Mouse (Mus musculus) neutrophil, adult 65 days (primary cell): ENCODE measurements around the gene Rpl26. TPM values are rescaled to one million over a fixed set of nuclear protein-coding genes. Genes with fewer than 3 reads are reported as not detected.

Experiments
- total RNA-seq: library from RNA; stranded (reverse); gene quantifications from 2 replicates; pipeline ENCODE4 v1.2.4, GENCODE M21; 2023

Rpl26 gene
- total RNA-seq: 419 and 636 TPM in 2 replicates

DNA sequence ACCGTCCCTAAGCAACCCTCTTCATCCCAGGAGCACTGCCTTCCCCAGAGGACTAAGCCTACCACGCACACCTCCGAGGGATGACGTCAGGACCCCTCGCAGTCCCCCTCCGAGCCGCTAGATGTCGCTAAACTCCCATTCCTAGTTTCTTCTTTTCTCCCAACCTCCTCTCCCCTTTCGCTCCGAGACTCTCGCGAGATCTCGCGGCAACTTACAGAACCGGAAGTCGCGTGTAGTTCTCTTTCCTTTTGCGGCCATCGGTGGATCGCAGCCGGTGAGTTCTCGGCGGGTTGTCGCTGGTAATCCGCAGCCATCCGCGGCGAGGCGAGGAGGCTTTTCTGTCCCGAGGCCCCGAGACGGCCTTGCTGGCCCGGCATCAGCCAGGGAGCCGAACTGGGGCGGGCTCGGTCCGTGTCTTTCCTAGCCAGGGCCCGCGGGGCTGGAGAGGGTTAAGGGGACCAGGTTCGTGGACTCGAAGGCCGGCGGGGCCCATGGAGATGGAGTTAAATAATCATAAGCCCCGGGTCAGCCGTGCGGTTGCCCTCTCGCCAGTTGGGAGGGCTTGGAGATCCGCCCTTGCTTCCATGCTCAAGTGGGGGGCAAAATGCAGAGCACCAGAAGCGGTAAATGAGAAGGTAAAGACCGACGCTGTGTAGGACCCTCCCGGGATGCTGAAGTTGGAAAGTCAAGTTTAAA lies at the start of gene Rpl26:
TSS of gene Rpl26 (plus strand) at position 233 of the 696 bp plus-strand sequence.

DNA sequence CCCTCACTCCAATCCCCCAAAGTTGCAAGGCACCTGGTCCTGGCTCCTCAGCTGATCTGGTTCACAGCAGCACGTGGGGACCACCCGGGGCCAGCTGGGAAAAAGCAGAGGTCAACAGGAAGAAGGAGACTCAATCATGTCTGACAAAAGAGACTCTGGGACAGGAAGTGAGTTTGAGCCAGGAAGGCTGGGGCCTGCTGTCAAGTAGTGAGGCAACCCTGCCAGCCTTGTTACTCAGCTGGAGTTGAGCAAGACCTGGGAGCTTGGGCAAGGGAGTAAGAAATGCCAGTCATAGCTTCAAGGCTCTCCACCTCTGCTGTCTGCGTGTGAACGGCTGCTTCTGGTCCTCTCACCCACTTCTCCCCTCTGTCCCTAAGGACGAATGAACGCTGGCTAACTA lies 29.6 kb upstream of the Rpl26 start, which contains the start of gene Ndel1:
TSS of gene Ndel1 (minus strand) at position 111 of the 400 bp plus-strand sequence.

DNA sequence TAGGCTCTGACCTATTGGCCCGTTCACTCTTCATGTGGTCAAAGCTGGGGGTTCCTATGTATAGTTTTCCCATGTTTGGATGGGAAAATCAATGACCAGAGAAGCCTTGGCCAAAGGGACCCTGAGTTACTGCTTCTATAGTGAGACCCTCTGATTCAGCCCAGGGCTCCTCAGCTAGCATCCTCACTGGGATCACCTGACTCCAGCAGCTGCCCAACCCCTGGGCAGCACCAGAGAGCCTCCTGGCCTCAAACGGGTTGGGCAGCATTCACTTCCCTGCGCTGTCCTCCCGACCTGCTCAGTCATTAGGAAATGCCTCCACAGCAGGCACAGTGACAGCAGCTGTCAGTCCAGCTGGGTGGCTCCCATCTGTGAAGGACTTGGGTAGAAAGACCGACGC lies 13.1 kb upstream of the Rpl26 start, which contains the start of gene Rnf222:
TSS of gene Rnf222 (plus strand) at position 301 of the 400 bp plus-strand sequence.

DNA sequence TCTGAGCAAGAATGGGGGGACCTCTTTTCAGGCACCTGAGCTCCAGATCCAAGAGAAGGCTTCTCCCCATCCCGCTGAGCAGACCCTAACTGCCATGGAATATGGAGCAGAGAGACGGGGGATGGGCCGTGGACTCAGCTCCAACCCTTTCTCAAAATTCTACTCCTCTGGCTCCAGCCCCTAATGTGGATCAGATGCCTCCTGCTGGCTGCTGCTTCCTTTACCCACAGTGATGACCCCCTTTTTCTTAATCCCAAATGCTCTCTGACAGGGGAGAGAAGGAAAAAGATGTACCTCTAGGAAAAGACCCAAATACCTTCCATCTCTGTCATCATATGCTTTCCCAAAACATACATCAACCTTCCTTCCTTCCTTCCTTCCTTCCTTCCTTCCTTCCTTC lies 25.6 kb downstream of the Rpl26 start, which contains the start of gene Odf4:
TSS of gene Odf4 (minus strand) at position 101 of the 400 bp plus-strand sequence.

Other genes with a start within 250 kb of the Rpl26 start
- 0.60 and 2.0 TPM in 2 replicates for gene Myh10, start 210.0 kb upstream of the Rpl26 start, total RNA-seq
- gene Ndel1, start 29.7 kb upstream of the Rpl26 start, total RNA-seq: 257 and 335 TPM in 2 replicates
- not detected in 2 replicates for gene Rnf222, start 13.0 kb upstream of the Rpl26 start, total RNA-seq
- not detected in 2 replicates for gene Odf4, start 25.5 kb downstream of the Rpl26 start, total RNA-seq
- gene Arhgef15, start 55.9 kb downstream of the Rpl26 start, total RNA-seq: not detected in 2 replicates
- 1.7 and 3.3 TPM in 2 replicates for gene Slc25a35, start 66.5 kb downstream of the Rpl26 start, total RNA-seq
- 2.3 and 4.0 TPM in 2 replicates for gene Rangrf, start 73.6 kb downstream of the Rpl26 start, total RNA-seq
- 14.2 and 18.1 TPM in 2 replicates for gene Pfas, start 106.9 kb downstream of the Rpl26 start, total RNA-seq
- 26.5 and 40.5 TPM in 2 replicates for gene Ctc1, start 114.3 kb downstream of the Rpl26 start, total RNA-seq
- gene Aurkb, start 144.1 kb downstream of the Rpl26 start, total RNA-seq: 66.6 and 91.0 TPM in 2 replicates
- 41.4 and 58.9 TPM in 2 replicates for gene Borcs6, start 158.1 kb downstream of the Rpl26 start, total RNA-seq
- gene Tmem107, start 169.2 kb downstream of the Rpl26 start, total RNA-seq: 1.4 and 1.7 TPM in 2 replicates
- gene Vamp2, start 186.9 kb downstream of the Rpl26 start, total RNA-seq: 204 and 249 TPM in 2 replicates
- 481 and 552 TPM in 2 replicates for gene Per1, start 193.6 kb downstream of the Rpl26 start, total RNA-seq
- gene Hes7, start 218.8 kb downstream of the Rpl26 start, total RNA-seq: not detected in 2 replicates
- gene 9130213A22Rik, start 221.0 kb downstream of the Rpl26 start, total RNA-seq: not detected in 2 replicates
- gene Aloxe3, start 224.3 kb downstream of the Rpl26 start, total RNA-seq: not detected in 2 replicates